Mouse (Mus musculus) forebrain, embryonic 16.5 days (tissue): ENCODE measurements around the gene Prss43. TPM values are rescaled to one million over a fixed set of nuclear protein-coding genes. Genes with fewer than 3 reads are reported as not detected.

Experiments used
- ATAC-seq: fragments of 200-750 bp; cut with Nextera tagmentation; 2 replicates; pipeline ENCODE4 v1.8.0; 2017; ENCODE audit warnings: mild to moderate bottlenecking, moderate library complexity
- H3K27ac ChIP-seq: fragments of 300-500 bp; sonication (generic); 2 replicates; pipeline ENCODE4 v1.5.1; 2014; ENCODE audit warnings: low read length, control low read depth
- H3K27me3 ChIP-seq: fragments of 300-500 bp; sonication (generic); replicated peaks from 2 replicates; pipeline ENCODE4 v1.6.1; 2014; ENCODE audit warnings: low read length; ENCODE audit not compliant: control insufficient read depth, insufficient read depth
- H3K36me3 ChIP-seq: fragments of 300-500 bp; sonication (generic); 2 replicates; pipeline ENCODE4 v1.6.1; 2014; ENCODE audit not compliant: control insufficient read depth, insufficient read depth
- H3K4me1 ChIP-seq: fragments of 300-500 bp; sonication (generic); replicated peaks from 2 replicates; pipeline ENCODE4 v1.6.1; 2014; ENCODE audit warnings: low read length; ENCODE audit not compliant: control insufficient read depth, insufficient read depth
- H3K4me2 ChIP-seq: fragments of 300-500 bp; sonication (generic); 2 replicates; pipeline ENCODE4 v1.6.1; 2014; ENCODE audit warnings: mild to moderate bottlenecking, low read length, control low read depth
- H3K4me3 ChIP-seq: fragments of 300-500 bp; sonication (generic); replicated peaks from 2 replicates; pipeline ENCODE4 v1.5.1; 2014; ENCODE audit warnings: mild to moderate bottlenecking, low read length, control low read depth
- H3K9ac ChIP-seq: fragments of 300-500 bp; sonication (generic); replicated peaks from 2 replicates; pipeline ENCODE4 v1.6.1; 2014; ENCODE audit warnings: low read depth, low read length, control low read depth
- H3K9me3 ChIP-seq: fragments of 300-500 bp; sonication (generic); 2 replicates; pipeline ENCODE4 v1.6.1; 2016; ENCODE audit warnings: low read length; ENCODE audit not compliant: control insufficient read depth
- WGBS: fragments of 180-500 bp; shearing (Covaris S2); extraction: QIAGEN DNeasy Blood & Tissue Kit; methylation state at CpG from one replicate; pipeline ENCODE4 v1.1.7; 2014; 5-methylcytosine and 5-hydroxymethylcytosine counted together
- polyA plus RNA-seq: library from polyadenylated mRNA; unstranded; fragments of >200 nt; fragmentation: Nextera tagmentation; extraction: Ambion mirVana; gene quantifications from 2 replicates; pipeline ENCODE4 v1.2.1, GENCODE M21; 2015

Prss43 gene
- polyA plus RNA-seq, 1 experiment from 2014 or later = not detected

DNA sequence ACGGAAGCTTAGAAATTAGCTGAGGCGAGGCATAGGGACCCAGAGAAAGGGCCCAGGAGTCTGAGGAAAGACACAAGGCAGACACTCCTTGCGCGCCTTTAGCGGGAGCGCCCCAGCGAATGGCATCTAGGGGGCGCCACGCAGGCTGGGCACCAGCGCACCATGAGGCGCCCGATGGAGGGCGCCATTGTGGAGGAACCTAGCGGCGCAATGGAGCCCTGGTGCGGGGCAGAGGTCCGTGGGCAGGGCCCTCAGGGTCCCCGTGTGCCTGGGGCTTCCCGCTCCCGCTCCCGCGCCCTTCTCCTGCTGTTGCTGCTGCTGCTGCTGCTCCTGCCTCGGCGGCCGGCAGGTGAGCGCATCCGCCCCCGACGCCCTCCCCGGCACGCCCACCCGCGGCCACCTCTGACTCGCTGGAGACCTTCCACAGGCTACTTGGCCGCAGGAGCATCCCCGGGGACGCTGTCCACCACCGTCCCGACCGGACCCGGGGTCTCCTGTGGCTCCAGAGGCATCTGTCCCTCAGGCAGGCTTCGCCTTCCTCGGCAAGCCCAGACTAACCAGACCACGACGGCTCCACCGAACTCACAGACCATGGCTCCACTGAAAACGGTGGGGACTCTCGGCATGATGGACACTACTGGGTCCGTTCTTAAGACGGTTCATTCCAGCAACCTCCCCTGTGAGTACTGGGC is 31.4 kb downstream of the Prss43 start, which contains the start of gene Prss50:
Prss50 (plus strand) TSS at position 187 of the 692 bp plus-strand sequence.
- peaks cover 5% of the 10 kb centered on the region for H3K4me1 ChIP-seq
- H3K27me3 ChIP-seq = peaks cover 10% of the 10 kb centered on the region; the same call in 1 of the 2 replicates
- H3K9ac ChIP-seq = 0 out of 2 replicates have a peak within 1 kb of the TSS, but pooled peaks have one; percentile 14
- peak within 1 kb of the TSS; percentile 25 for H3K4me3 ChIP-seq
- WGBS = 6% methylated on average over 48 of the region's 50 CpGs
- no peaks in the 10 kb centered on the region for H3K36me3 ChIP-seq
- ATAC-seq = no peak
- no peak within 1 kb of the TSS for H3K27ac ChIP-seq
- H3K4me2 ChIP-seq = peak within 1 kb of the TSS; percentile 47
- no peaks in the 10 kb centered on the region for H3K9me3 ChIP-seq

DNA sequence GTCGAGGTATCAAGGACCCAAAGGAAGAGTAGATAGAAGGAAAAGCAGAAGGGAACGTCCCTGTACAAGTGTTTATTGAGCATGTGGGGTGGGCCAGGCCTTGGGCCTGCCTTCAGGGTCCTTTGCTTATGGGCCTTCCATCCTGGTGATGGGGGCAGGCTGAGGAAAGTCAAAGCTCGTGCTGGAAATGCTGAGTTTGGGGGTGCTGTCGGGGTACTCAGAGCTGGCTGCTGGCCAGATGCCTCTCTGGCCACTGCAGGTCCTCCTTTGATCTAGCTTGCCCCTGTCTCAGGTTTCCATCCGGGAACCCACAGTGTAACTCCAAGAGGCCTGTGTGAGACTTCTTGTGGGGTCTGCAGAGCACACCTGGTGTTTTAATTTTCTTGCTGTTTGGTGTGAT is 32.0 kb downstream of the Prss43 start:
- Histone ChIP-seq H3K4me1 (peaks cover 5% of the 10 kb centered on the region), H3K9ac (no peak overlapping the region), H3K36me3 (no peaks in the 10 kb centered on the region), H3K4me3 (no peak overlapping the region), H3K27me3 (peaks cover 10% of the 10 kb centered on the region; the same call in 1 of the 2 replicates), H3K4me2 (no peak overlapping the region), H3K9me3 (no peaks in the 10 kb centered on the region), H3K27ac (no peak overlapping the region)
- WGBS = 57% methylated on average over 5 of the region's 5 CpGs
- ATAC-seq = no peak

DNA sequence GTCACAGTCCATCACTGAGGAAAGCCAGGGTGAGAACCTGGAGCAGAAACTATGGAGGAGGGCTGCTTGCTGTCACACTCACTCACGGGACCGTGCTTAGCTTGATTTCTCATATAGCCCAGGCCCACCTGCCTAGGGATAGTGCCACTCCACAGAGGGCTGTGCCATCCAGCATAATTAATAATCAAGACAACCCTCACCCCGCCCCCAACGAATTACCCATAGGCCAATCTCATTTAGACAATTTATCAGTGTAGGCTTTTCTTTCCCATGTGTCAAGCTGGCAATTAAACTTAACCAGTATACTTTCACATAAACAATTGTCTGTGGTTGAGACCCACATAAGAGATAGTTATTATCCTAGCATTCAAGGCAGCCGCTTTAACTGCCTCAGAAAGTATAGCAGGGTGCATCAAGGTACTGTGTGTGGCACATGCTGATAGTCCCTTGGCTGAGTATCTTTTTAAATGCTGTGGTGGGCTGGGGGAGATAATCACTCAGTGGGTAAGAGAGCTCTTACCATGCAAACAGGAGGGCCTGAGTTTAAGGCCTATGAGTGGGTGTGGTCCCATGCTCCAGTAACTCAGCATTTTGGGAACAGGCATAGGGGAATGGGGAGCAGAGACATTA is 32.6 kb downstream of the Prss43 start:
- peaks cover 10% of the 10 kb centered on the region; the same call in 1 of the 2 replicates for H3K27me3 ChIP-seq
- WGBS = 89% methylated on average over 5 of the region's 5 CpGs

DNA sequence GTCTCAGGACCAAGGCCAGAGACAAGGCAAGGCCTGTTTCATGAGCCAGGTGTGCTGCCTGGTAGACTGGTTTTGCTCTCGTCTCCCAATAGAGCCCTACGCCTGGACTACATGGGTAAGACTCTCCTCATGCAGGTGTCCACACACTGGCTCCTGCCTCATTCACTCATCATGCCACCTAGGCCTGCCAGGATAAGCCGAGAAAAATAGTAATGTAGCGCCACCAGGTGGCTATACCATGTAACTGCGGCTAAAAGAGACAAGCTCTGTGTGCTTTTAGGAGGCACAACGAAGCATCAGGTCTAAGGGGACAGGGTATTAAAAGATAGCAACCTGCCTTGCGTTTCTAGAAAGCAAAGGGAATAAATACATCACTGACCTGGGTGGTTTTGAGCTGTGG is 44.5 kb downstream of the Prss43 start:
- H3K4me2 ChIP-seq = no peak overlapping the region
- no peak overlapping the region for H3K9ac ChIP-seq
- H3K36me3 ChIP-seq = no peaks in the 10 kb centered on the region
- H3K27me3 ChIP-seq = 0 out of 2 replicates have a peak, but pooled peaks cover 2% of the 10 kb centered on the region
- no peak overlapping the region for H3K4me3 ChIP-seq
- H3K4me1 ChIP-seq = peaks cover 19% of the 10 kb centered on the region
- H3K27ac ChIP-seq = no peak overlapping the region
- H3K9me3 ChIP-seq = no peaks in the 10 kb centered on the region
- 14% methylated on average over 7 of the region's 7 CpGs for WGBS
- no peak for ATAC-seq

More for the DNA sequence above, 32.6 kb downstream of the Prss43 start:
- H3K9me3 ChIP-seq = no peaks in the 10 kb centered on the region
- no peak overlapping the region for H3K27ac ChIP-seq
- H3K4me2 ChIP-seq = no peak overlapping the region
- H3K9ac ChIP-seq = no peak overlapping the region
- H3K4me1 ChIP-seq = peaks cover 5% of the 10 kb centered on the region
- no peak overlapping the region for H3K4me3 ChIP-seq
- ATAC-seq = no peak
- H3K36me3 ChIP-seq = no peaks in the 10 kb centered on the region

DNA sequence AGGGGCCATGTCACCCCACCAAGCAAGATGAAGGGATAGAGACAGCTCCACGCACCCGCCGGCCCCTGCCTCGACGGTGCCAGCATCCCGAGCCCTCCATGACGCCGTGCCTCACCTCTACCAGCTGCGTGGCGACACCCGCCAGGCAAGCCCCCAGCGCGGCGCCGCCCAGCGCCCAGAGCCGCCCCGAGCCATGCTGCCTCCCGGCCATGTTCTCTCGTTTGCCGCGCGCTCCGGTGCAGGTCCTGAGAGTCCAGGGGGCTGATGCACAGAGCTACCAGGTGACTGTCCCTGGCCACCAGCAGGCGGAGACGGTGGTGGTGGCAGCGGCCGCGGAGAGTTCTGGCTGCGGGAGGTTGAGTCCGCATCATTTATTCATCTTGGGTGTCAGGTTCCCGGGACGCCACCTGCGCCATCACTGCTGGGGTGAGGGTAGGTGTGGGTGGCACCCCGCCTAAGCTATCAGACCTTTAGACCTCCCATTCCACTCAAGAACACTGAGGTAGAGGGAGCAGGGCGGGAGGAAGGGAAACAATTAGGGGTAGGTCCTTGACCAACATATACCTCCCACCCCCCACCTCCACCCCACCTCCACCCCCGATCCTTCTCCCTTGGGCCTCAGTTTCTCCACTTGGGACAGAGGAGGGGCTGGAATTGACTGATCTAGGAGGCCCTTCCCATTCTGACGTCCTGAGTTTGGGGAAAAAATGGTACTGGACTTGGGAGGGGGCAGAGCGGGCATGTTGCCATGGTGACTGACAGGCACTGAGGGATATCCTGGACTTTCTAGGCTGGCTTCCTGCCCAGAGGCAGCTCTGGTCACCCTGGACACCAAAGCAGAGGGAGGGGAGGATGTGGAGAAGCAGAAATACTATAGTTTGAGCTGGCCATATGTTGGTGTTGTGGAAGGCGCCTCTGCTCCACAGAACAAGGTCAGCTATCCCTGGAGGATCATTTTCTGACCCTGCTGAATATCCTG is 47.5 kb downstream of the Prss43 start:
- peaks cover 6% of the 10 kb centered on the region for H3K27me3 ChIP-seq
- ATAC-seq = peak; percentile 67
- no peak overlapping the region for H3K27ac ChIP-seq
- H3K9ac ChIP-seq = peak overlapping the region; percentile 55
- H3K4me3 ChIP-seq = peak overlapping the region; percentile 34
- H3K9me3 ChIP-seq = no peaks in the 10 kb centered on the region
- 8% methylated on average over 40 of the region's 40 CpGs for WGBS
- peak overlapping the region; percentile 50 for H3K4me2 ChIP-seq
- peaks cover 19% of the 10 kb centered on the region for H3K4me1 ChIP-seq
- H3K36me3 ChIP-seq = no peaks in the 10 kb centered on the region

DNA sequence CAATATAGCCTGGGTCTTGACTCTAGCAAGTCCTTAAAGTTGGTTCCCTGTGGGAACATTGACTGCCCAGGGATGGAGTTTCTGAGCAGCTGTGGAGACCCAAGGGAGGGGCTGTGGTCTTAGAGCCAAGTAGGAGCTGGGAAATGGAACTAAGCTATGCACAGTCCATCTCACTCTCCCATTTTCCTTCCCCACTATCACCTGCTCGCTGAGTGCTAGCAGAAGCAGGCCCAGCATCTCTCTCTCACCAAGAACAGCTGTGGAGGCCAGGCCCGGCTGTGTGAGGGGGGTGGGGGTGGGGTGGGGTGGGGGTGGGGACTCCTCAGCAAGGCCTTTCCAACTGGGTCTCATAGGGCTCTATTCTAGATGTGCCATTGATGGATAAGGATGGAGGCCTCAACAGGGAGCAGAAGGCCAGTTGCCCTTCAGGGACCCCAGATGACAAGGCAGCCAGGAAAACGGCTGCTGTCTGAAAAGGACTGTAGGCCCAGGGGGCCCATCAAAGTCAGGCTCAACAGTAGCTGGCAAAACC is 48.2 kb downstream of the Prss43 start:
- no peak overlapping the region for H3K4me3 ChIP-seq
- ATAC-seq = peak; percentile 38

DNA sequence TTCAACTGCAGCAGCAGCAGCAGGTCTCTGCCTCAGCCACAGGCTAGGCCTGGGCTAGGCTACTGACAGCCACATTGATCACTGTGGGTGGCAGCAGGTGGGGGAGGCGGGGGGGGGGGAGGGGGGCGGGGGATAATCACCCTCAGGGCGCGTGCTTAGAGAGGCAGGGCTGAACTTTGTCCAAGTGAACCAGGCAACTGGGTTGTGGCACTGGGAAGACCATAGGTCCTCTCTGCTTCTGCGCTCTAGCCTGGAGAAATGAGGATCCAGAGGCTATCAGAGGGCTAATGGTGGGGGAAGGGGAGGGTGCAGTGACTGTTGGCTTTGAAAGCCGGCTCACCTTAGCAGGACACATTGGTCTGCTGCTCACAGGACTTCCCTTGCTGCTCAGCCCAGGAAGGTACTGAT is 48.8 kb downstream of the Prss43 start:
- no peak overlapping the region for H3K4me2 ChIP-seq
- peaks cover 18% of the 10 kb centered on the region for H3K27me3 ChIP-seq
- H3K9me3 ChIP-seq = no peaks in the 10 kb centered on the region
- H3K9ac ChIP-seq = no peak overlapping the region
- no peak overlapping the region for H3K27ac ChIP-seq
- ATAC-seq = no peak
- peaks cover 28% of the 10 kb centered on the region for H3K4me1 ChIP-seq
- H3K4me3 ChIP-seq = no peak overlapping the region
- no peaks in the 10 kb centered on the region for H3K36me3 ChIP-seq
- 26% methylated on average over 4 of the region's 6 CpGs for WGBS

More for the DNA sequence above, 48.2 kb downstream of the Prss43 start:
- 8% methylated on average over 3 of the region's 3 CpGs for WGBS
- Histone ChIP-seq H3K9me3 (no peaks in the 10 kb centered on the region), H3K9ac (no peak overlapping the region), H3K27ac (no peak overlapping the region), H3K36me3 (no peaks in the 10 kb centered on the region), H3K4me1 (peaks cover 22% of the 10 kb centered on the region), H3K27me3 (peaks cover 12% of the 10 kb centered on the region), H3K4me2 (no peak overlapping the region)

DNA sequence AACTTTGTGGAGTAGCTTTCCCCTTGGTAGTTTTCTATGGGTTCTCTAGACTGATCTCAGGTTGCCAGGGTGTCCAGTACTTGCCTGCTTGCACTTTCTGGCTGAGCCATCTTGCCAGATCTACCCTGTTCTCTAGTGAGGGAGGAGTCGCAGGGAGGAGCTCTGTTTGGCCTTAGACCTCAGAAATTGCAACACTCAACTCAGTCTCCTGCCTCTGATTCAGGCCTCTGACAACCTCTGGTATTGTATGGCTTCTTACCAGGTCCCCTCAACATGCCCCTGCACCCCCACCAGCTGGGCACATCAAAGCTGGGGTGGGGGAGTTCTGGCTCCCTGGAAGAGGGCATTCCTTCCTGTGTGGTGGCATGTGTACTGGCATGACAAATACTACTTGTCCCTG is 50.9 kb downstream of the Prss43 start:
- H3K9me3 ChIP-seq = no peaks in the 10 kb centered on the region
- no peak overlapping the region for H3K9ac ChIP-seq
- peaks cover 32% of the 10 kb centered on the region for H3K4me1 ChIP-seq
- no peaks in the 10 kb centered on the region for H3K36me3 ChIP-seq
- H3K4me3 ChIP-seq = no peak overlapping the region
- H3K4me2 ChIP-seq = no peak overlapping the region
- H3K27me3 ChIP-seq = peaks cover 29% of the 10 kb centered on the region
- no peak overlapping the region for H3K27ac ChIP-seq
- WGBS = 83% methylated on average over 1 of the region's 1 CpGs
- ATAC-seq = no peak
